Mouse (Mus musculus): Measurements from ENCODE around the gene Nps.
"Not testable (repeated sequence)": the region's sequence is repeated elsewhere in the genome, so short reads cannot be mapped to it uniquely, and the experiment has no call there.

The Nps gene

DNA sequence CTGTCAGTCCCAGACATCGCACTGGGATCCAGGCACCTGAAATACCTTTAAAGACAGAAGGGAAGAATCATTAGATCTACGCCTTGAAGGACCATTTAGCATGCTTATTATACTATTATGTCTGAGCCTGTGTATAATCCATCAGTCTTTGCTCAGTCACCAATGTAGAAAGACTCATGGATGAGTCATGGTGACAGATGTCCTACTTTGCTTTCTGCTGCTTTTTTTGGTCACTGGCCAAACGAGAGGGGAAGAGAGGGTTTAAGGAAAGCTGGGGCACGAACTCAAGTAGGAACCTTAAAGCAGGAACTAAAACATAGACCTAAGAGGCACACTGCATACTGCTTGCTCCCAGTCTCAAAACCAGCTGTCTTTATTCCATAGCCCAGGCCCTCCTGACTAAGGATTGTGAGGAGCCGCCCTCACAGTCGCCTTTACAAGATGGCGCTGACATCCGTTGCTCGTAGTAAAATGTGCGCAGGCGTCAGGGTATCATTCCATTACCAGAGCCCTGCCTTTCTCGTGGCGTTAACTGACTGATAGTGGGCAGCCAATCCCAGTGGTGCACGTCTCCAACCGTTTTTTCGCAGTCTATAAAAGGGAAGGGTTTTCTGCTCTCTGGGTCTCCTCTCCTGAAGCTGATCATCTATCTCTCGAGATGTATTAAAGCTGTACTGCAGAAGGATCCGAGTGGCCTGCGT, at the start of gene Nps:
TSS of gene Nps (plus strand) at position 651 of the 701 bp plus-strand sequence.
- TF ChIP-seq GATA4 (IDR thresholded peaks at IDR 0.05; ENCODE audit: insufficient replicate concordance, low read length): not testable (repeated sequence)

DNA sequence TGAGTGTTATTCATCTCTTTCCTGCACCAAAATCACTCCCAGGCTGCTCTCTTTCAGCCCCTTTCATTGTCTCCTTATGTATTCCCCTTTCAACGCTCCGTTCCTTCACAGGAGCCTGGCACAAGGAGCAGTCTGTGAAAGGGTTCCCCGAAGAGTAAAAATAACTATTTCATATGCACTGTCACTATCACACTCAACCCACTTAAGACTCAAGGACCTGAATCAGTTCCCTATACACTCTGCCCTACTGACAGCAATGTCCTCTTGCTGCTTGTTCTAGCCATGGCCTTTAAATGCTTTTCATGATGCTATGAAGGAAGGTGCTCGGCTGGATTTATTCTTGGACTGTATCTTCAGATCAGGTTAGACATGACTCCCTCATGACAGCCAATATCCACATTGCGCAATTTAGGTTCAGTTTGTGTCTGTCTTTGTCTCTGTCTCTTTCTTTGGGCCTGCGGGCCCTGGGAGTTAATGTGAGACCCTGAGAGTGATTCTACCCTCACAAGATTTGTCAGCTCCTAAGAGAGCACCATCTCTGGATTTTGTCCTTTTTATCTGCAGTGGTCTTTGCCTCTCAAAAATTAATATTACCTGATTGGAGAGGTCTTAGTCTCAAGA, 49.4 kb upstream of the Nps start:
- no peak for TF ChIP-seq GATA4 (IDR thresholded peaks at IDR 0.05; ENCODE audit: insufficient replicate concordance, low read length)

DNA sequence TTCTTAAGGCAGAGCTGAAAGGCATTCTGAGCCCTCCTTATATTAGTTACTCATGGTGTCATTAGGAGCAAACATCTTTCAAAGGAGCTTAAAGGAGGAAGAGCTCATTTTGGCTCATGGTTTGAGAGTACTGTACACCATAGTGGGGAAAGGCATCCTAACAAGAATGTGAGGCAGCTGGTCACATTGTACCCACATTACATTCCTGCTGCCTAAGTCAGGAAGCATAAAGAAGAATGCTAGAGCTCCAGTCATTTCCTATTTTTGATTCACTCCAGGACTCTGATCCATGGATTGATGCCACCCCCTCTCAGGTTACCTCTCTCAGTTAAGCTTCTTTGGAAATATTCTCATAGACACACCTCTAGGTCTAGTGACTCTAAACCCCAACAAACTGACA, 48.2 kb upstream of the Nps start:
- no peak for TF ChIP-seq GATA4 (IDR thresholded peaks at IDR 0.05; ENCODE audit: insufficient replicate concordance, low read length)

DNA sequence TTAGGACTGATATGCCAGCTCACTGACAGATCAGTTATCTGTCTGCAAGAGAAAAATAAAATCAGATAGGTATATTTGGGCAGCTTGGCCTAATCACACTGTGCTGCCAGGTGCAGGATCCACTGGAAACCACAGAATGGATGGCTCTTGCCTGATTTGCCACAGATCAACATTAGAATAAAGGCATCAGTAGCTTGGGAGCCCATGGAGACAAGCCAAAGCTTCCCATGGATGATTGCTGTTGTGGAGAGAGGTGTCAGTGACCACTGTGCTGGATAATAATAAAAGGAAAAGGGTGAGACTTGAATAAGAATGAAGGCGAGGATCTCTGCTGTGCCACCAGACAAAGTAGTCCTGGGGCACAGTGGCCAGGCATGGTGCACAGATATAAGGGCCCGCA, 47.7 kb upstream of the Nps start:
- TF ChIP-seq GATA4 (IDR thresholded peaks at IDR 0.05; ENCODE audit: insufficient replicate concordance, low read length): no peak

DNA sequence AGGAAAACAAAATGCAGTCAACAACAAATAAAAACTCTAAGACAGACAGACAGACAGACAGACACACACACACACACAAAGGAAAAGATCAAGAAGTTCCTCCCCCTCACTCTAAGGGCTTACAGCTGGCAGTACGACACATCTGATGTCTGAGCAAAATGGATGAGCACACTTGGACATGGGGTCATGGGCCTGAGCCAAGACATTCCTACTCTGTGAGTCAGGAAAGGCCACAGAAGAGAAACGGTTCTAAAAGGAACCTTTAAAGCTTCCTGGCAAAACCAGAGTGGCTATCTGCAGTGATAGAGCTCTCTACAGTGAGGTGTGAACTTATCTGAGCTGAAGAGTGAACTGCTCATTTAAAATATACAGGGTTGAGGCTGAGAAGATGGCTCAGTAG, 46.0 kb upstream of the Nps start:
- no peak for TF ChIP-seq GATA4 (IDR thresholded peaks at IDR 0.05; ENCODE audit: insufficient replicate concordance, low read length)

DNA sequence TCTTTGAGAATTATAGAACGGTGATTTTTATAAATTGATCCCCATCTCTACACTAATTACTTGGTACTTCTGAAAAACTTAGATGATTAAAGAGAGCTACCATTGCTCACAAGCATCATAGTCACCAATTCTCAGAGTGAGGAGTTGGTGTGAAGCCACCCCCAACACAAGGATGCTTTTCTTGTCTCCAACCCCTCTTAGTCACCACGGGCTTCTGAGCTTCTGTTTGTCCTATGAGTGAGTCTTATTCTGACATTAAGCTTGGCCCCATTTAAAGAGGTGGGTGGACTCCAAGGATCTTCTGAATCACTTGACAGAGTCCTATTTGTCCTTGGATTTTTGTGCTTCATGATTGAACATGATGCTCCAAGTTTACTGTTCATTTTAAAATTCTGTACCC, 37.0 kb upstream of the Nps start:
- TF ChIP-seq GATA4 (IDR thresholded peaks at IDR 0.05; ENCODE audit: insufficient replicate concordance, low read length): no peak

DNA sequence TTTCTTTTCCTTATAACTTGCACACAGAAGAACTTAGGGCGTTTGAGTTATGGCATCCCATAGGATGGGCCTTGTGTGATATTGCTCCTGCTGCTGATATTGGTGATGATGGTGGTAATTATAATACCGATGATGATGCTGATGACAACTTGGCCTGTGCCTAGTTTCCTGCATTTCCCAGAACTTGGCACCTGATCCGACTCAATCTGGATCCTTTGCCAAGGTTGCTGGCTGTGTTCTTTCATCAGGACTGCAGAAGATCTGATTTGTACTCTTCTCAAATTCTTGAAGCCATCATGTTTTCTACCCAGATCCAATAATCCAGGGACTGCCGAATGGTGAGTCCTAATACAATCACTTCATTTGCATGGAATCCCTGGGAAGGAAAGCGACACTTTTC, 32.5 kb upstream of the Nps start:
- no peak for TF ChIP-seq GATA4 (IDR thresholded peaks at IDR 0.05; ENCODE audit: insufficient replicate concordance, low read length)

DNA sequence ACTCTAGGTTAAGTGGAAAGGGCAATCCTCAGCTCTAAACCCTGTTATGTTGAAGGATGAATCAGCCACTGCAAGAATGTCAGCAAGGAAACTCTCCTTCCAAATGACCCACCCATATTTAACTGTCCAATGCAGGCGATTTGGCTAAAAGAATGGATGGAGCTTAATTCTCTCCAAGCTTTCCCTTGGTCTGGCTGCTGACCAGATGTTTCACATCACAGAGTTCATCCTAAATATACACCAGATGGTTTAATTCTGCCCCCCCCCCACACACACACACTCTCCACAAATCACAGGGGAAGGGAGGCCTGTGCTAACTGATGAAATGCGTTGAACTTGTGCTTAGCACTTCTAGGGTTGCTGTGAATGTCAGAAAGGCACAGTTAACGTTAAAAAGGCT, 21.4 kb upstream of the Nps start:
- TF ChIP-seq GATA4 (IDR thresholded peaks at IDR 0.05; ENCODE audit: insufficient replicate concordance, low read length): no peak

DNA sequence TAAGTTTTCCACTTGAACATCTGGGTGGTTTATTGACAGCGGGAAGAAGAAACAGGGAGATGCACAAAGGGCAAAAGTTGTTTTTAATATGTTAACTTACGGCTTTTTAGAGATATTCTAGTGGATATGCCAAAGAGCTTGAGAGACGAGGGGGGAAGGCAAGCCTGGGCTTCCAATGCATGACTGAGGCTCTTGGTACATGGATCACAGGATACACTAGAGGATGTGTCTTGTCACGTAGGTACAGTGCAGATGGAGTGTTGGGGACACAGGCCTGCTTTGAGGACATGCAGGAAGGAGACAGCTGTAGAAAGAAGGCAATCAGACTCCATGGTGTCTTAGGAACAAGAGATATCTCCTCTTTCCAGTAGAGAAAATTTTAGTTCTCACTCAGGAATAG, 19.1 kb upstream of the Nps start:
- TF ChIP-seq GATA4 (IDR thresholded peaks at IDR 0.05; ENCODE audit: insufficient replicate concordance, low read length): no peak

DNA sequence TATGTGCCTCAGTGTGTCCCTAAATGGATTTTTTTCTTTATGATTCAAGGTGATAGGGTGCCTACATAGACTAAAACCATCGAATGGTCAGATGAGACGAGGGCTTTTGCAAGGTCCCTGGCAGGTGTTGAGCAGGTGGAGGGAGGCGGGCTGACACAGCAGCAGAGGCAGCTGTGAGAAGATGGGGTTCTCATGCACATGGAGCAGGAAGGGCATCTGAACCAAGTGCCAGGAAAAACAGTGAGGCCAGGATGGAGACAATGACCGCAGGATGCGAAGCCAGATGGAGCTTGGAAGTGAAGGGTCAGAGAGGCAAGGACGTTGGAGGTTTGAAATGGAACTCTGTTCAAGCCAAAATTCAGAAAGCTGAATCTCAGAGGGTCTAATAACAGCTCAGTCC, 18.5 kb upstream of the Nps start:
- TF ChIP-seq GATA4 (IDR thresholded peaks at IDR 0.05; ENCODE audit: insufficient replicate concordance, low read length): no peak

DNA sequence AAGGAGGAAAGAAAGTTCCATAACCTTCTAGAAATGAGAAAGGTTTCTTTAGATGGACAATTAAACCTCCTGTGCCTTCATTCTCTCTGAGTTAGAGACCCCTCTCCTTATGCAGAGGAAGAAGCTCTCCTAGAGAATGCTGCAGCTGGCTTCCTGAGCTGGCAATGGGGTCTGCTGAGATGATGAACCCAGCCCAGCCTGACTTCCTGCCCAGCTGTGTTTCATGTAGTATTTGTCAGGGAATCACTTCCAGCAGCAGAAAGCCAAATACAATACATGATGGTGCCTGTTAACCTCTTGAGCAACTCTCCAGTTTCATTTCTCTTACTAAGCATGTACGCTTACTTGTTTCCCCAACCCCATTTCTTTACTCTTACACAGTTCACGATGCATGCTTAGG, 17.9 kb upstream of the Nps start:
- no peak for TF ChIP-seq GATA4 (IDR thresholded peaks at IDR 0.05; ENCODE audit: insufficient replicate concordance, low read length)

DNA sequence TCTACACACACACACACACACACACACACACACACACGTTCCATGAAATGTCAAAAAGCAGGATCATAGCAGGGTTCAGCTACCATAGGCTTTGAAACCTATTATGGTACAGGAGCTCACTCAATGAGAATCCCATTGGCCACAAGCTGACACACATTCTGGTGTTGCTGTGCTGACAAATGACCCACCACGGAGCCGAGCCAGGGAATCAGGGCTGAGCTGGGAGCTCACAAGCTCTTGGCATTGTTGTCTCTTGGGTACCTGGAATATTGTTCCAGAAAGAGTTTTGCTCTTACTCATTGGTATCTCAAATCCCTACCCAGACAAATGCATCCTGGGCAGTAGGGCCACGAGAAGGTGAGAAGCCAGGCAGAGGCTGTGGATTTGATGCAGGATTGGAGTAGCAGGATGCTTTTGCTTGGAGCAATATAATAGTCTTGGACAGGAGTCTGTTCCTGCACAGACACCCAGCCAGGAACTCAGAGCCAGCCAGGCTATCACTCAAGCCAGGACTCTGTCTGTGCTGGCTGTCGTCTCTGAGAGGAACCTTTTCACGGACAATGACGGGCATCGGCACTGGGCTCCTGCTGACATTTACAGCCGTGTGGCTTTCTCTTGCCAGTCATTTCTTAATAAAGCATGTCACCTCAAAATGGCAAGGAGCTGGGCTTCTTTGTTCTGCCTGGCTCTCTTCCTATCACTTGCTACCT, 14.2 kb upstream of the Nps start:
- no peak for TF ChIP-seq GATA4 (IDR thresholded peaks at IDR 0.05; ENCODE audit: insufficient replicate concordance, low read length)

DNA sequence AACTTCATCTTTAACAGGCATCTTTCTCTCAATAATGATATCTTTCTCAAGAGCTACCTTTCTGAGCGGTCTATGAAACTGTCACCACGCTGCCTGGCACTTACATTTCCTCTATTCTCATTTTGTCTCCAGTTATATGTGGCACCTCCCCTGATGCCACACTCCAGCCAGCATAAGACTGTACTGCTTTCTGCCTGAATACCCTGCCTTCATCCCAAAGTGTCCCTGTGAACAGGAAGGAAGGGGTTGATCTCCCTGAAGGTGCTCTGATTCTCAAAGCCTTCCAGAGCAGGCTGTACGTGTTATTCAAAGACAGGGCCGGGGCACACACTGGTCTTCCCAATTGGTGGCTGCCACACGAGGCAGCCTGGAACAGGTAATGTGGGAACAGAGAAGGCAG, 12.1 kb upstream of the Nps start:
- no peak for TF ChIP-seq GATA4 (IDR thresholded peaks at IDR 0.05; ENCODE audit: insufficient replicate concordance, low read length)

DNA sequence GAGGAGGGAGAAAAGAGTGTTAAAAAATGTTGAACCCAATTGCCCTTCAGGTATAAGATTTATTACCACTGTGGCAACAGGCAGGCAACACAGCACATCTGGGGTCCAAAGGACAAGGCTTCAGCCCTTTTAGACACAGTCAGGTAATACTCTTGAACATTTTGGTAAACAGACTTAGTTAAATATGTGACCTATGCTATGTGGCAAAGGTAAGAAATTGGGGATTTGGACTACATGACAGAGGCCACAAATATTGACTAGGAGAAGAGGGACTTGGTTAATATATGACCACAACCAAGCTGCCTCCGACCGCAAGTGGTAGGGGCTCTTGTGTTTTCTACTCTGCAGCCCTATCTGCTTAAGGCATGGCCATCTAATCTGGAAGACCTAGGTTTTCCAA, 5.3 kb upstream of the Nps start:
- TF ChIP-seq GATA4 (IDR thresholded peaks at IDR 0.05; ENCODE audit: insufficient replicate concordance, low read length): no peak

DNA sequence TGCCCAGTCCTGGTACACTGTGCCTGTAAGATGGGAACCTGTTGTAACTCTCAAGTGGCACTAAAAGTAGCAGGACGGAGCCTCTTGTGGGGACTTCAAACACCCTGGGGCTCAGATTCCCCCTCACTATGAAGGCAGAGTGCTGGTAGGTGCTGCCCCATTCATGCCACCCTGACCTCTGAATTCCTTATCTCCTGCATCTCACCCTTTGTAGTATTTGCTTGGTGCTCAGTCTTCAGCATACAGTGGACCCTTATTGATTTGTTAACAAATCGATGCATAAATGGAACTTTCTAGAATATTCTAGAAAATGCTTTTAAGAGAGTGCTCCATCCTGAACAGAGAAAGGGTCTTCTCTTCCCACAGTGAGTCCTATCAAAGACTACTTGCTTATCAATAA, 4.1 kb upstream of the Nps start:
- TF ChIP-seq GATA4 (IDR thresholded peaks at IDR 0.05; ENCODE audit: insufficient replicate concordance, low read length): peak; percentile 55; the same call in 1 of the 2 replicates

DNA sequence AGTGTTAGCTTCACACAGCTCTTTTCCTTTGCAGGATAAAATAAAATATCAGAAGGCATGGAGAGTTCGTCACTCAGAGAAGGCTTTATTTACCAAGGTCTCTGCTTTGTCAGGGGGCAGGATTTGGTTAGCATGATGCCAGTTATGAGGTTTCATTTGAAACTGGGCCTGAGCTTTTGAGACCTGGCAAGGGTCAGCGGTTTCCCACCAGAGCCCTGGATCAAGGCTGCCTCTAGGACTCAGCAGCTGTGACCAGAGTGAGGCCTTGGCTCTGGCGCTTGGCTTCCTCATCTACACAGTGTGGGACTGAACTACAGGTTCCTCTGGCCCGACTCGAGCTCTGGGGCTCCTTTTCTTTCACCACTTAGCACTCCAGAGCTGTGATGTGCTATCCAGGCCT, 12.5 kb downstream of the Nps start:
- TF ChIP-seq GATA4 (IDR thresholded peaks at IDR 0.05; ENCODE audit: insufficient replicate concordance, low read length): no peak

Data from liver, adult (tissue).